Mouse (Mus musculus): Measurements from ENCODE around the gene Tbc1d9b.

- TF ChIP-seq CTCF (IDR thresholded peaks at IDR 0.05; ENCODE audit: borderline replicate concordance, insufficient read depth, low read length) (no peak), POLR2A (IDR thresholded peaks at IDR 0.05; ENCODE audit: low read depth, low read length) (no peak)
Measured at GRCm38 (mm10) chr11:50184788-50185187, 53.6 kb downstream of the Tbc1d9b start.

All from embryonic fibroblast, embryonic 13.5 days (primary cell).